Mouse (Mus musculus) right cerebral cortex, adult 18-20 months (tissue): ENCODE measurements at regions not wholly inside any gene's neighbourhood (a gene's known extent, or its start where the extent isn't known, plus 50 kb on each side); places are given as distances from the start of the nearest gene placed in this dataset.

Source experiments
- DNase-seq: peaks from one replicate; pipeline ENCODE4 v3.0.0; 2022; ENCODE audit warnings: mixed read lengths

- DNase-seq = no peak
These were observed 119.7 kb upstream of the Rpl38 start for GRCm38 (mm10) chr11:114548658-114549057.

GRCm38 (mm10) chr11:114544212-114544611 lies 124.1 kb upstream of the Rpl38 start:
- no peak for DNase-seq

GRCm38 (mm10) chr11:114542167-114542566 lies 126.2 kb upstream of the Rpl38 start:
- no peak for DNase-seq

- no peak for DNase-seq
These were observed 127.8 kb upstream of the Rpl38 start for GRCm38 (mm10) chr11:114540503-114540902.

- no peak for DNase-seq
These were observed 131.5 kb upstream of the Rpl38 start for GRCm38 (mm10) chr11:114536616-114537493.

- no peak for DNase-seq
These were observed 132.4 kb upstream of the Rpl38 start for GRCm38 (mm10) chr11:114535900-114536299.

GRCm38 (mm10) chr11:114534436-114534835 lies 133.9 kb upstream of the Rpl38 start:
- DNase-seq = peak; percentile 14

GRCm38 (mm10) chr11:114531241-114531765 lies 137.0 kb upstream of the Rpl38 start:
- no peak for DNase-seq

GRCm38 (mm10) chr11:114528937-114529772 lies 139.2 kb upstream of the Rpl38 start:
- no peak for DNase-seq

- DNase-seq = peak; percentile 48
These were observed 144.7 kb upstream of the Rpl38 start for GRCm38 (mm10) chr11:114523444-114524238.

GRCm38 (mm10) chr11:114515278-114515677 lies 153.0 kb upstream of the Rpl38 start:
- DNase-seq = no peak

GRCm38 (mm10) chr11:114514126-114514525 lies 154.2 kb upstream of the Rpl38 start:
- no peak for DNase-seq

- DNase-seq = no peak
These were observed 154.9 kb upstream of the Rpl38 start for GRCm38 (mm10) chr11:114513446-114513845.

GRCm38 (mm10) chr11:114511994-114512393 lies 156.3 kb upstream of the Rpl38 start:
- no peak for DNase-seq

GRCm38 (mm10) chr11:114502562-114502961 lies 165.8 kb upstream of the Rpl38 start:
- no peak for DNase-seq

GRCm38 (mm10) chr11:114501869-114502540 lies 166.3 kb upstream of the Rpl38 start:
- peak; percentile 72 for DNase-seq

GRCm38 (mm10) chr11:114500416-114500815 lies 167.9 kb upstream of the Rpl38 start:
- DNase-seq = no peak

GRCm38 (mm10) chr11:114499665-114500064 lies 168.7 kb upstream of the Rpl38 start:
- DNase-seq = no peak

- no peak for DNase-seq
These were observed 172.8 kb upstream of the Rpl38 start for GRCm38 (mm10) chr11:114495520-114495921.

- no peak for DNase-seq
These were observed 181.9 kb upstream of the Rpl38 start for GRCm38 (mm10) chr11:114486455-114486854.

GRCm38 (mm10) chr11:114485429-114485828 lies 182.9 kb upstream of the Rpl38 start:
- no peak for DNase-seq

- no peak for DNase-seq
These were observed 183.7 kb upstream of the Rpl38 start for GRCm38 (mm10) chr11:114484668-114484953.
